Comparison of ENCODE assay signal across 13 mouse cellular contexts in genomic region chr16:70881098-70881850, GRCm38 (mm10).
DNase-seq lines count a peak whose midpoint lies in the region; ATAC-seq and TF ChIP-seq lines count a peak whose summit lies in the region.
"Had no signal": no experiment of that assay in that cellular context is flagged by ENCODE, and none has a peak within 500 bp of the region (broad histone marks: within the 10 kb centered on the region; RNA-seq: fewer than 3 reads in every experiment).

No protein-coding gene starts in this region.

- TF ChIP-seq EP300 in lung, postnatal 0 days (IDR thresholded peaks at IDR 0.05), result no peak

- H3K4me3 ChIP-seq in forebrain, embryonic 14.5 days (ENCODE audit: low read depth, low read length), result no peak overlapping the region
- no peak overlapping the region for H3K4me3 ChIP-seq in cerebellum, adult 2 months (replicated peaks; ENCODE audit: insufficient read depth, low read depth, low read length)
- no peak overlapping the region for H3K4me3 ChIP-seq in lung, postnatal 0 days (ENCODE audit: low read depth, low read length)
- H3K4me3 ChIP-seq: liver, embryonic 13.5 days; megakaryocyte, embryonic 14.5 days had no signal

- no peaks in the 10 kb centered on the region for H3K9me3 ChIP-seq in forebrain, embryonic 14.5 days (replicated peaks; ENCODE audit: control insufficient read depth, low read length)
- no peaks in the 10 kb centered on the region for H3K9me3 ChIP-seq in lung, postnatal 0 days (ENCODE audit: low read length)
- H3K9me3 ChIP-seq: liver, embryonic 13.5 days had no signal

- H3K27ac ChIP-seq in forebrain, embryonic 14.5 days (ENCODE audit: low read depth, low read length), result peak overlapping the region; percentile 64; the same call in 1 of the 2 replicates
- no peak overlapping the region for H3K27ac ChIP-seq in cerebellum, adult 2 months (ENCODE audit: insufficient read depth, low read length)
- H3K27ac ChIP-seq in lung, postnatal 0 days (ENCODE audit: low read length), result no peak overlapping the region
- H3K27ac ChIP-seq: liver, embryonic 13.5 days had no signal

- intact Hi-C loops in left cerebral cortex, postnatal 36 days (cut with DNase I), result loop anchor here (5.0 kb wide), 1 partner anchor 316 kb away; no protein-coding TSS in a partner anchor

- WGBS in forebrain, embryonic 14.5 days, result 54% methylated on average over 14 of the region's 14 CpGs
- 58% methylated on average over 14 of the region's 14 CpGs for WGBS in cerebellum, adult 2 months
- WGBS in lung, postnatal 0 days, result 68% methylated on average over 14 of the region's 14 CpGs

- TF ChIP-seq POLR2A in cerebellum, adult 2 months (IDR thresholded peaks at IDR 0.05; ENCODE audit: borderline replicate concordance, insufficient read depth, low read length), result no peak

- H3K4me2 ChIP-seq in forebrain, embryonic 14.5 days (ENCODE audit: low read length), result peak overlapping the region; percentile 27; the same call in 1 of the 2 replicates
- H3K4me2 ChIP-seq in lung, postnatal 0 days (replicated peaks; ENCODE audit: low read depth, low read length), result no peak overlapping the region
- H3K4me2 ChIP-seq: liver, embryonic 13.5 days had no signal

- no peak for TF ChIP-seq CTCF in cerebellum, adult 2 months (IDR thresholded peaks at IDR 0.05; ENCODE audit: borderline replicate concordance, insufficient read depth, low read depth, low read length)
- no peak for TF ChIP-seq CTCF in lung, postnatal 0 days (IDR thresholded peaks at IDR 0.05)

- no peaks in the 10 kb centered on the region for H3K36me3 ChIP-seq in forebrain, embryonic 14.5 days (ENCODE audit: control insufficient read depth, insufficient read depth, low read length)
- no peaks in the 10 kb centered on the region for H3K36me3 ChIP-seq in lung, postnatal 0 days (ENCODE audit: insufficient read depth, low read length)
- H3K36me3 ChIP-seq: liver, embryonic 13.5 days had no signal

- H3K4me1 ChIP-seq in forebrain, embryonic 14.5 days (ENCODE audit: control insufficient read depth, insufficient read depth, low read length), result peaks cover 3% of the 10 kb centered on the region; the same call in 1 of the 2 replicates
- no peaks in the 10 kb centered on the region for H3K4me1 ChIP-seq in cerebellum, adult 2 months (ENCODE audit: control insufficient read depth, insufficient read depth, low read length)
- H3K4me1 ChIP-seq in lung, postnatal 0 days (ENCODE audit: insufficient read depth, low read depth, low read length), result no peaks in the 10 kb centered on the region
- H3K4me1 ChIP-seq: liver, embryonic 13.5 days; megakaryocyte, embryonic 14.5 days had no signal

- peak overlapping the region; percentile 40; the same call in 1 of the 2 replicates for H3K9ac ChIP-seq in forebrain, embryonic 14.5 days (ENCODE audit: low read length)
- no peak overlapping the region for H3K9ac ChIP-seq in lung, postnatal 0 days (replicated peaks; ENCODE audit: low read depth)
- H3K9ac ChIP-seq: liver, embryonic 13.5 days had no signal

- H3K27me3 ChIP-seq in forebrain, embryonic 14.5 days (replicated peaks; ENCODE audit: control insufficient read depth, insufficient read depth, low read length), result no peaks in the 10 kb centered on the region
- H3K27me3 ChIP-seq in cerebellum, adult 2 months (ENCODE audit: control insufficient read depth, insufficient read depth, low read length), result no peaks in the 10 kb centered on the region
- no peaks in the 10 kb centered on the region for H3K27me3 ChIP-seq in lung, postnatal 0 days (replicated peaks; ENCODE audit: insufficient read depth, low read length)
- H3K27me3 ChIP-seq: liver, embryonic 13.5 days; megakaryocyte, embryonic 14.5 days had no signal

- peak; percentile 9 to 34 for DNase-seq in left cerebral cortex, adult 18-20 months (ENCODE audit: low spot score in 2 of 2)
- DNase-seq in left cerebral cortex, adult 11 months (ENCODE audit: low spot score), result no peak
- DNase-seq in forebrain, embryonic 14.5 days (ENCODE audit: low spot score), result peak; percentile 56
- DNase-seq in left cerebral cortex, postnatal 36 days (ENCODE audit: low spot score in 2 of 2), result peak; percentile 25 to 47
- DNase-seq in right cerebral cortex, adult 2 months (ENCODE audit: low spot score in 2 of 2), result peak; percentile 32 to 59
- DNase-seq in spleen, adult 18-20 months, result no peak
- DNase-seq in cerebellum, adult 2 months, result no peak
- no peak for DNase-seq in lung, postnatal 0 days (ENCODE audit: low spot score)
- DNase-seq: heart, adult 11 months; heart, postnatal 4 days; kidney, postnatal 25 days; liver, embryonic 13.5 days had no signal

- peak; percentile 63 for ATAC-seq in forebrain, embryonic 14.5 days
- no peak for ATAC-seq in lung, postnatal 0 days

Comparison
In these comparisons a context has a peak if more than half of its experiments do, and no peak if none do; other contexts are left out.
1. DNase-seq: peak in left cerebral cortex, adult 18-20 months (2 of 2), forebrain, embryonic 14.5 days (single experiment), left cerebral cortex, postnatal 36 days (2 of 2) and right cerebral cortex, adult 2 months (2 of 2); none in left cerebral cortex, adult 11 months (single experiment), spleen, adult 18-20 months (0 of 2), cerebellum, adult 2 months (0 of 2) and lung, postnatal 0 days (single experiment).